In the genomic region with DNA sequence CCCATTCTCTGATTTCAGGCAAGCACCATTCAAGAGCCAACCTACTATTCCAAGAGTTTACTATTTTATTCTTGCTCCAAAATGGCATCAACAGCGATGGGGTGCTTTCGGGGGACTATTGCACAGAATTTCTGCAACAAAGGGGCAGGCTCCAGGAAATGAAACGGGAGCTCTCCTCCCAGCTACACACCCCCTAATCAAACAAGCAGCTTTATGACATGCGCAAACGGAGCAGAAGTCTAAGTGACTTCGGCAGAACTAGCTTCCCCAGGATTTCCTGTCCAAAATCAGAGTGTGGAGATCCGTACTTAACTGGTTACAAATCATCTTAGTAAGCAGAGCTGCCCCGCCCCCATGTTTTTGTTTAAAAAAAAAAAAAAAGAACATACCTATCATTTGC, we compare ENCODE assay signal across 7 mouse cellular contexts.
DNase-seq lines count a peak whose midpoint lies in the region.

No protein-coding gene starts in this region.

- no peaks in the 10 kb centered on the region for H3K9me3 ChIP-seq in limb, embryonic 10.5 days (replicated peaks)
- no peaks in the 10 kb centered on the region for H3K9me3 ChIP-seq in midbrain, embryonic 10.5 days (replicated peaks)

- peaks cover 24% of the 10 kb centered on the region for H3K4me1 ChIP-seq in limb, embryonic 10.5 days
- peaks cover 34% of the 10 kb centered on the region for H3K4me1 ChIP-seq in midbrain, embryonic 10.5 days

- peak overlapping the region; percentile 54 for H3K4me3 ChIP-seq in limb, embryonic 10.5 days
- H3K4me3 ChIP-seq in midbrain, embryonic 10.5 days: peak overlapping the region; percentile 58

- WGBS in limb, embryonic 10.5 days: 4% methylated on average over 8 of the region's 8 CpGs
- 8% methylated on average over 8 of the region's 8 CpGs for WGBS in midbrain, embryonic 10.5 days

- no peaks in the 10 kb centered on the region for H3K27me3 ChIP-seq in limb, embryonic 10.5 days (ENCODE audit: low read depth, poor library complexity, severe bottlenecking)
- no peaks in the 10 kb centered on the region for H3K27me3 ChIP-seq in midbrain, embryonic 10.5 days (ENCODE audit: low read depth, poor library complexity, severe bottlenecking)

- H3K27ac ChIP-seq in limb, embryonic 10.5 days: peak overlapping the region; percentile 78
- H3K27ac ChIP-seq in midbrain, embryonic 10.5 days (replicated peaks): peak overlapping the region; percentile 70

- peak; percentile 76 for DNase-seq in adrenal gland, postnatal 14 days
- DNase-seq in embryo, embryonic 9.5 days (ENCODE audit: extremely low spot score): peak; percentile 54
- DNase-seq in heart, adult 18-20 months: peak; percentile 78 to 87
- peak; percentile 73 for DNase-seq in kidney, adult 11 months
- DNase-seq in limb, embryonic 10.5 days (ENCODE audit: low spot score): peak; percentile 61
- DNase-seq in midbrain, embryonic 10.5 days (ENCODE audit: low spot score): peak; percentile 36
- DNase-seq in skeletal muscle tissue, adult 2 months (ENCODE audit: low read depth, low spot score): peak; percentile 83

- H3K36me3 ChIP-seq in limb, embryonic 10.5 days: no peaks in the 10 kb centered on the region
- H3K36me3 ChIP-seq in midbrain, embryonic 10.5 days: no peaks in the 10 kb centered on the region

Comparison
In these comparisons a context has a peak if more than half of its experiments do, and no peak if none do; other contexts are left out.
1. Peak in every context shown above with its lines: DNase-seq, H3K4me3 ChIP-seq and H3K27ac ChIP-seq.